Mouse (Mus musculus): ENCODE results near the gene Scaper. TPM values are rescaled to one million over a fixed set of nuclear protein-coding genes. Genes with fewer than 3 reads are reported as not detected.

Gene Scaper
- 6.7 and 7.7 TPM in 2 replicates for polyA plus RNA-seq (2015; fragmentation: Nextera tagmentation; extraction: Ambion mirVana)

- Histone ChIP-seq H3K4me1 (peaks cover 12% of the 10 kb centered on the region), H3K27me3 (no peaks in the 10 kb centered on the region), H3K36me3 (no peaks in the 10 kb centered on the region), H3K4me2 (peak within 1 kb of the TSS; percentile 73), H3K4me3 (peak within 1 kb of the TSS; percentile 78), H3K9ac (peak within 1 kb of the TSS; percentile 83), H3K27ac (peak within 1 kb of the TSS; percentile 81), H3K9me3 (no peaks in the 10 kb centered on the region)
- WGBS, result under 1% methylated on average over 57 of the region's 60 CpGs
- peak; percentile 98 for ATAC-seq (ENCODE audit: borderline replicate concordance, extremely low read depth, low FRiP score, low TSS enrichment)
These were observed at the start of gene Scaper for GRCm38 (mm10) chr9:55937664-55938617. Gene Scaper (minus strand): TSS chr9:55938119.

- Histone ChIP-seq H3K4me2 (no peak overlapping the region), H3K9ac (no peak overlapping the region), H3K9me3 (no peaks in the 10 kb centered on the region), H3K36me3 (no peaks in the 10 kb centered on the region), H3K4me3 (no peak overlapping the region), H3K27me3 (no peaks in the 10 kb centered on the region), H3K27ac (no peak overlapping the region), H3K4me1 (no peaks in the 10 kb centered on the region)
- WGBS, result 28% methylated on average over 1 of the region's 1 CpGs
- ATAC-seq (ENCODE audit: borderline replicate concordance, extremely low read depth, low FRiP score, low TSS enrichment), result no peak
These were observed 8.9 kb upstream of the Scaper start for GRCm38 (mm10) chr9:55946819-55947218.

- Histone ChIP-seq H3K4me3 (no peak overlapping the region), H3K27ac (no peak overlapping the region), H3K36me3 (no peaks in the 10 kb centered on the region), H3K9me3 (no peaks in the 10 kb centered on the region), H3K9ac (no peak overlapping the region), H3K4me1 (peaks cover 12% of the 10 kb centered on the region), H3K27me3 (no peaks in the 10 kb centered on the region), H3K4me2 (no peak overlapping the region)
- ATAC-seq (ENCODE audit: borderline replicate concordance, extremely low read depth, low FRiP score, low TSS enrichment), result no peak
These were observed 3.4 kb upstream of the Scaper start for GRCm38 (mm10) chr9:55941356-55941755.

- ATAC-seq (ENCODE audit: borderline replicate concordance, extremely low read depth, low FRiP score, low TSS enrichment), result no peak
- Histone ChIP-seq H3K4me2 (peak overlapping the region; percentile 73), H3K27ac (peak overlapping the region; percentile 47; the same call in 1 of the 2 replicates), H3K4me3 (peak overlapping the region; percentile 78), H3K36me3 (no peaks in the 10 kb centered on the region), H3K9me3 (no peaks in the 10 kb centered on the region), H3K9ac (peak overlapping the region; percentile 54), H3K27me3 (no peaks in the 10 kb centered on the region), H3K4me1 (peaks cover 12% of the 10 kb centered on the region)
- WGBS, result 32% methylated on average over 6 of the region's 6 CpGs
These were observed 683 bp upstream of the Scaper start for GRCm38 (mm10) chr9:55938618-55938985.

GRCm38 (mm10) chr9:55937224-55937663 is 675 bp downstream of the Scaper start:
- 0 out of 2 replicates have a peak overlapping the region, but pooled peaks have one; percentile 81 for H3K27ac ChIP-seq
- no peaks in the 10 kb centered on the region for H3K9me3 ChIP-seq
- H3K4me3 ChIP-seq, result peak overlapping the region; percentile 78
- WGBS, result 31% methylated on average over 5 of the region's 5 CpGs
- peak overlapping the region; percentile 73 for H3K4me2 ChIP-seq
- H3K27me3 ChIP-seq, result no peaks in the 10 kb centered on the region
- ATAC-seq (ENCODE audit: borderline replicate concordance, extremely low read depth, low FRiP score, low TSS enrichment), result no peak
- no peaks in the 10 kb centered on the region for H3K36me3 ChIP-seq
- peak overlapping the region; percentile 83 for H3K9ac ChIP-seq
- peaks cover 12% of the 10 kb centered on the region for H3K4me1 ChIP-seq

GRCm38 (mm10) chr9:55932482-55932881 is 5.4 kb downstream of the Scaper start:
- no peaks in the 10 kb centered on the region for H3K36me3 ChIP-seq
- no peaks in the 10 kb centered on the region for H3K27me3 ChIP-seq
- no peak overlapping the region for H3K4me3 ChIP-seq
- H3K9ac ChIP-seq, result no peak overlapping the region
- H3K4me2 ChIP-seq, result no peak overlapping the region
- H3K9me3 ChIP-seq, result no peaks in the 10 kb centered on the region
- H3K4me1 ChIP-seq, result peaks cover 5% of the 10 kb centered on the region; the same call in 1 of the 2 replicates
- no peak overlapping the region for H3K27ac ChIP-seq
- 59% methylated on average over 1 of the region's 1 CpGs for WGBS
- ATAC-seq (ENCODE audit: borderline replicate concordance, extremely low read depth, low FRiP score, low TSS enrichment), result no peak

GRCm38 (mm10) chr9:55918579-55918978 is 19.3 kb downstream of the Scaper start:
- H3K9ac ChIP-seq, result no peak overlapping the region
- ATAC-seq (ENCODE audit: borderline replicate concordance, extremely low read depth, low FRiP score, low TSS enrichment), result no peak
- no peaks in the 10 kb centered on the region for H3K4me1 ChIP-seq
- H3K27ac ChIP-seq, result no peak overlapping the region
- no peaks in the 10 kb centered on the region for H3K36me3 ChIP-seq
- no peak overlapping the region for H3K4me3 ChIP-seq
- H3K9me3 ChIP-seq, result no peaks in the 10 kb centered on the region
- H3K4me2 ChIP-seq, result no peak overlapping the region
- 52% methylated on average over 3 of the region's 3 CpGs for WGBS
- no peaks in the 10 kb centered on the region for H3K27me3 ChIP-seq

- H3K27me3 ChIP-seq, result no peaks in the 10 kb centered on the region
- no peak overlapping the region for H3K27ac ChIP-seq
- H3K36me3 ChIP-seq, result no peaks in the 10 kb centered on the region
- no peak overlapping the region for H3K9ac ChIP-seq
- H3K4me1 ChIP-seq, result no peaks in the 10 kb centered on the region
- no peaks in the 10 kb centered on the region for H3K9me3 ChIP-seq
- H3K4me2 ChIP-seq, result no peak overlapping the region
- no peak overlapping the region for H3K4me3 ChIP-seq
- no peak for ATAC-seq (ENCODE audit: borderline replicate concordance, extremely low read depth, low FRiP score, low TSS enrichment)
These were observed 21.2 kb downstream of the Scaper start for GRCm38 (mm10) chr9:55916751-55917150.

GRCm38 (mm10) chr9:55911481-55911880 is 26.4 kb downstream of the Scaper start:
- H3K4me1 ChIP-seq, result no peaks in the 10 kb centered on the region
- no peaks in the 10 kb centered on the region for H3K27me3 ChIP-seq
- no peak for ATAC-seq (ENCODE audit: borderline replicate concordance, extremely low read depth, low FRiP score, low TSS enrichment)
- no peak overlapping the region for H3K27ac ChIP-seq
- no peak overlapping the region for H3K9ac ChIP-seq
- H3K4me3 ChIP-seq, result no peak overlapping the region
- whole genome bisulfite sequencing, result 94% methylated on average over 2 of the region's 2 CpGs
- no peak overlapping the region for H3K4me2 ChIP-seq
- no peaks in the 10 kb centered on the region for H3K36me3 ChIP-seq
- H3K9me3 ChIP-seq, result no peaks in the 10 kb centered on the region

GRCm38 (mm10) chr9:55902964-55903363 is 35.0 kb downstream of the Scaper start:
- Histone ChIP-seq H3K9me3 (no peaks in the 10 kb centered on the region), H3K4me2 (no peak overlapping the region), H3K9ac (no peak overlapping the region), H3K36me3 (no peaks in the 10 kb centered on the region), H3K4me3 (no peak overlapping the region), H3K27me3 (no peaks in the 10 kb centered on the region), H3K27ac (no peak overlapping the region), H3K4me1 (no peaks in the 10 kb centered on the region)
- ATAC-seq (ENCODE audit: borderline replicate concordance, extremely low read depth, low FRiP score, low TSS enrichment), result no peak
- WGBS, result 59% methylated on average over 2 of the region's 2 CpGs

- Histone ChIP-seq H3K4me1 (no peaks in the 10 kb centered on the region), H3K9me3 (no peaks in the 10 kb centered on the region), H3K27ac (no peak overlapping the region), H3K9ac (no peak overlapping the region), H3K36me3 (no peaks in the 10 kb centered on the region), H3K4me3 (no peak overlapping the region), H3K4me2 (no peak overlapping the region), H3K27me3 (no peaks in the 10 kb centered on the region)
- no peak for ATAC-seq (ENCODE audit: borderline replicate concordance, extremely low read depth, low FRiP score, low TSS enrichment)
- WGBS, result 61% methylated on average over 3 of the region's 3 CpGs
These were observed 36.3 kb downstream of the Scaper start for GRCm38 (mm10) chr9:55901588-55901987.

GRCm38 (mm10) chr9:55900531-55900930 is 37.4 kb downstream of the Scaper start:
- no peak overlapping the region for H3K9ac ChIP-seq
- H3K27ac ChIP-seq, result no peak overlapping the region
- no peaks in the 10 kb centered on the region for H3K9me3 ChIP-seq
- H3K4me1 ChIP-seq, result no peaks in the 10 kb centered on the region
- no peak overlapping the region for H3K4me2 ChIP-seq
- 62% methylated on average over 3 of the region's 4 CpGs for WGBS
- no peak for ATAC-seq (ENCODE audit: borderline replicate concordance, extremely low read depth, low FRiP score, low TSS enrichment)
- no peaks in the 10 kb centered on the region for H3K36me3 ChIP-seq
- H3K27me3 ChIP-seq, result no peaks in the 10 kb centered on the region
- H3K4me3 ChIP-seq, result no peak overlapping the region

All from lung, embryonic 15.5 days (tissue).